Mouse (Mus musculus): ENCODE measurements around the gene Rnf214. TPM values are rescaled to one million over a fixed set of nuclear protein-coding genes. Genes with fewer than 3 reads are reported as not detected.
A peak's percentile ranks its signal among the peaks of the same experiment; 100 is the strongest.

Gene Rnf214
- polyA plus RNA-seq, 1 experiment from 2014 or later = 62.2 TPM

- WGBS = 88% methylated on average over 2 of the region's 2 CpGs
- H3K36me3 ChIP-seq = no peaks in the 10 kb centered on the region
- H3K4me2 ChIP-seq (replicated peaks) = no peak overlapping the region
- no peaks in the 10 kb centered on the region for H3K9me3 ChIP-seq
- H3K4me1 ChIP-seq = peaks cover under 1% of the 10 kb centered on the region; the same call in 1 of the 2 replicates
- H3K27ac ChIP-seq = no peak overlapping the region
- no peaks in the 10 kb centered on the region for H3K27me3 ChIP-seq
- no peak overlapping the region for H3K9ac ChIP-seq
- no peak overlapping the region for H3K4me3 ChIP-seq
- ATAC-seq (ENCODE audit: insufficient number of reproducible peaks, insufficient read depth, low FRiP score, low TSS enrichment) = no peak
These were observed 73.8 kb downstream of the Rnf214 start for GRCm38 (mm10) chr9:45832898-45833297.

DNA sequence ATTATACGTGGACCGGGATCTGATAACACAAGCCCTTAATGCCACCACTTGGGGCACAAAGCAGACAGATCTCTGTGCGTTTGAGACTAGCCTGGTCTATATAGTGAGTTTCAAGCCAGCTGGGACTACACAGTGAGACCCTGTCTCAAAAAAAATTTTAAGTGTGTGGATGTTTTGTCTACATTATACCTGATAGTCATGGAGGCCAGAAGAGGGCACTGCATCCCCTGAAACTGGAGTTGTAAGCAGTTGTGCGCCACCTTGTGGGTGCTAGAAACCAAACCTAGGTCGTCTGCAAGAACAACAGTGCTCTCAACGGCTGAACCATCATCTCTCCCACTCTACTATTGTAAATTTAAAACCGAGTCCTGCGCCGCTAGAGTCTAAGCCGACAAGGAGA, 77.6 kb downstream of the Rnf214 start:
- WGBS = 32% methylated on average over 10 of the region's 10 CpGs
- H3K9ac ChIP-seq = no peak overlapping the region
- ATAC-seq (ENCODE audit: insufficient number of reproducible peaks, insufficient read depth, low FRiP score, low TSS enrichment) = no peak
- H3K9me3 ChIP-seq = no peaks in the 10 kb centered on the region
- peak overlapping the region; percentile 36; the same call in 1 of the 2 replicates for H3K27ac ChIP-seq
- peak overlapping the region; percentile 92 for H3K4me2 ChIP-seq (replicated peaks)
- H3K4me3 ChIP-seq = peak overlapping the region; percentile 78
- no peaks in the 10 kb centered on the region for H3K36me3 ChIP-seq
- H3K27me3 ChIP-seq = no peaks in the 10 kb centered on the region
- H3K4me1 ChIP-seq = peaks cover 8% of the 10 kb centered on the region

DNA sequence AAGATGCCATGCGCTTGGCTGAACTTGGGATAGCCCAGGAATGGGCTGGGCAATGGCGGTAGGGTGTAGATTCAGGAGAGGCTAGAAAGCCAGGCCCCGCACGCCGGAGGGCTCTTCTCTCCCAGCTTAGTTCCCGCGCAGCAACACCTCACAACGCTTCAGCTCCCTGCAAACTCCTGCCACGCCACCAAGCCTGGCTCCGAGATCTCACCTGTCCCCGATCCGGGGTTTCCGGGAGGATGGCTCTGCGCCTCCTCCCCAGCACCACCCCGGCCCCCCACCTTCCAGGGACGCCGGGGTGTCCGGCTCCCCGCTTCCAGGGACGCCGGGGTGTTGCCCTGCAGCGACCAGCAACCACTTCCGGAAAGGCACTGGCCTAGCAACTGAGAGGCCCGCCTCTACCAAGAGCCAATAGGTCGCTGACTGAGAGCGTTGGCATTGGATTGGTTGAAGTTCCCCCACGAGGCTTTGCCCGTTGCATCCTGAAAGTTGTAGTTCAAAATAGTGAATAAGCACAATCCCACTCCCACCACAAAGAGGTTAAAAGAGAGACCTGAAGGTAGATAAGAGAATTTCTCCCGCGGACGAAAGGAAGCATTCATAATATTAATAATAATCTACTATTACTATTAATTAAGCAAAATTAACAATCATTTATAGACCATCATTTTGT, 78.3 kb downstream of the Rnf214 start, which contains the start of gene Cep164:
TSS of gene Cep164 (minus strand) at position 401 of the 673 bp plus-strand sequence.
- H3K9ac ChIP-seq = peak within 1 kb of the TSS; percentile 74
- no peaks in the 10 kb centered on the region; the same call in 1 of the 2 replicates for H3K36me3 ChIP-seq
- peak within 1 kb of the TSS; percentile 75 for H3K27ac ChIP-seq
- peak within 1 kb of the TSS; percentile 78 for H3K4me3 ChIP-seq
- WGBS = under 1% methylated on average over 31 of the region's 31 CpGs
- no peaks in the 10 kb centered on the region for H3K27me3 ChIP-seq
- H3K4me1 ChIP-seq = peaks cover 8% of the 10 kb centered on the region
- peak; percentile 93 for ATAC-seq (ENCODE audit: insufficient number of reproducible peaks, insufficient read depth, low FRiP score, low TSS enrichment)
- H3K4me2 ChIP-seq (replicated peaks) = peak within 1 kb of the TSS; percentile 92
- H3K9me3 ChIP-seq = no peaks in the 10 kb centered on the region

- Histone ChIP-seq H3K27ac (peak overlapping the region; percentile 75), H3K9me3 (no peaks in the 10 kb centered on the region), H3K36me3 (no peaks in the 10 kb centered on the region; the same call in 1 of the 2 replicates), H3K4me2 (replicated peaks) (peak overlapping the region; percentile 92), H3K9ac (peak overlapping the region; percentile 74), H3K4me3 (peak overlapping the region; percentile 78), H3K4me1 (peaks cover 8% of the 10 kb centered on the region), H3K27me3 (no peaks in the 10 kb centered on the region)
- 5% methylated on average over 23 of the region's 23 CpGs for WGBS
- no peak for ATAC-seq (ENCODE audit: insufficient number of reproducible peaks, insufficient read depth, low FRiP score, low TSS enrichment)
These were observed 78.9 kb downstream of the Rnf214 start for GRCm38 (mm10) chr9:45827663-45828290.

DNA sequence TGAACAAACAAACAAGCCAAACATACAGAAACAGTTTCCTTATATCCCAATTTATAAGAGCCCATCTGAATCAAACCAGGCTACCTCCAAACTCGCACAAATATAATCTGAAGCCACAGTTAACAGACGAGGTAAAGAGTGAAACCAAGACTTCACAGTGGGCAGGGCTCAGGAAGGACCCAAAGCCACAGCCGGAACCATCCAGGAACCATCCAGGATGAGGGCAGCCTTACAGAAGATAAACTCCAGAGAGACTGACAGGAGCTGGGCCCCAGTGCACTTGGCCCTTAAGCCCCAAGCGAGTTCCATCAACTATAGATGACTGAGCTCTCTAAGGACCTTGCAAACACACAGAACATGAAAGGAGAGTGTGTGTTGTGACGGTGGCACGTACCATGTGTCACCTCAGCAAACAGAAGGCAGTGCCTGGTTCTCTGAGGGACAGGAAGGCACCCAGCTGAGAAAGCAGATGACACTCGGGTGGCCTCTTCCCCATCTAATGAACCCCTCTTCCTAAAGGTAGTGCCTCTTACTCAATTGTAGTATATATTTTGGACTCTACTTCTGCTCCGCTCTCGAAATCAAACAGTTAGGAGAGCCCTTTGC, 88.2 kb downstream of the Rnf214 start:
- WGBS = 85% methylated on average over 9 of the region's 9 CpGs
- Histone ChIP-seq H3K27me3 (no peaks in the 10 kb centered on the region), H3K36me3 (peaks cover 28% of the 10 kb centered on the region), H3K4me1 (no peaks in the 10 kb centered on the region), H3K9ac (no peak overlapping the region), H3K27ac (no peak overlapping the region), H3K4me2 (replicated peaks) (no peak overlapping the region), H3K9me3 (no peaks in the 10 kb centered on the region), H3K4me3 (no peak overlapping the region)
- no peak for ATAC-seq (ENCODE audit: insufficient number of reproducible peaks, insufficient read depth, low FRiP score, low TSS enrichment)

DNA sequence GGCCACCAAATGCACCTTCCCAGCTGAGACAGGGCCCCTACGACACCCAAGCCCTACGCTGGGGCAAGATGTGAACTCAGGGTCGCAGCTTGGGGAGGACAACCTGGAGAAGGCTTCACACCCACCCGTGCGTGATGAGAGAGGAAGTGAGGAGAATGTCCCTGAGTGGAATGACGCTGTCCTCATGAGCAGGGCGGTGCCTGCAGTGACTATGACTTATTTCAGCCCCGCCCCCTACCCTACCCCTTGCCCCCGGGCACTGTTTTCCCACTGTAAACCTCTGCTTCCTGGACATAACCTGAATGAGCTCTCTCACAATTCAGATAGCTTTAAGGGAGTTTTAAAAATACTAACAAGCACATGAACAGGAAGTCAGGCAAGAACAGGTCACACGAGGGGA, 91.2 kb downstream of the Rnf214 start:
- Histone ChIP-seq H3K36me3 (peaks cover 15% of the 10 kb centered on the region), H3K27ac (no peak overlapping the region), H3K4me3 (no peak overlapping the region), H3K9me3 (no peaks in the 10 kb centered on the region), H3K27me3 (no peaks in the 10 kb centered on the region), H3K4me2 (replicated peaks) (no peak overlapping the region), H3K4me1 (no peaks in the 10 kb centered on the region), H3K9ac (no peak overlapping the region)
- ATAC-seq (ENCODE audit: insufficient number of reproducible peaks, insufficient read depth, low FRiP score, low TSS enrichment) = no peak
- 80% methylated on average over 10 of the region's 10 CpGs for WGBS

- Histone ChIP-seq H3K36me3 (peaks cover 15% of the 10 kb centered on the region), H3K4me3 (no peak overlapping the region), H3K9me3 (no peaks in the 10 kb centered on the region), H3K27me3 (no peaks in the 10 kb centered on the region), H3K4me1 (no peaks in the 10 kb centered on the region), H3K4me2 (replicated peaks) (no peak overlapping the region), H3K9ac (no peak overlapping the region), H3K27ac (no peak overlapping the region)
- WGBS = 91% methylated on average over 9 of the region's 9 CpGs
- no peak for ATAC-seq (ENCODE audit: insufficient number of reproducible peaks, insufficient read depth, low FRiP score, low TSS enrichment)
These were observed 91.6 kb downstream of the Rnf214 start for GRCm38 (mm10) chr9:45815113-45815512.

Small RNAs within 50 kb of the gene (microRNA-seq; reads per million reads assigned to microRNA genes)
- not detected for gene Mir7087

Other genes with a start within 250 kb of the Rnf214 start
- 21.2 and 22.8 TPM in 2 replicates for gene Cep164, start 78.2 kb downstream of the Rnf214 start, polyA plus RNA-seq (2016; fragmentation: Nextera tagmentation; extraction: Ambion mirVana)
- 33.1 and 35.2 TPM in 2 replicates for gene Bace1, start 68.3 kb downstream of the Rnf214 start, polyA plus RNA-seq (2016; fragmentation: Nextera tagmentation; extraction: Ambion mirVana)
- gene Pcsk7, start 414 bp downstream of the Rnf214 start, polyA plus RNA-seq (2016; fragmentation: Nextera tagmentation; extraction: Ambion mirVana) = 23.6 and 23.7 TPM in 2 replicates
- 14.1 and 16.4 TPM in 2 replicates for gene Tagln, start 29.1 kb upstream of the Rnf214 start, polyA plus RNA-seq (2016; fragmentation: Nextera tagmentation; extraction: Ambion mirVana)
- 43.2 and 47.4 TPM in 2 replicates for gene Sidt2, start 48.3 kb upstream of the Rnf214 start, polyA plus RNA-seq (2016; fragmentation: Nextera tagmentation; extraction: Ambion mirVana)
- gene Pafah1b2, start 105.8 kb upstream of the Rnf214 start, polyA plus RNA-seq (2016; fragmentation: Nextera tagmentation; extraction: Ambion mirVana) = 230 and 231 TPM in 2 replicates
- gene Sik3, start 105.9 kb upstream of the Rnf214 start, polyA plus RNA-seq (2016; fragmentation: Nextera tagmentation; extraction: Ambion mirVana) = 12.0 and 15.6 TPM in 2 replicates